Mouse (Mus musculus) cerebellum, adult 9-10 months (tissue): Measurements from ENCODE around the gene Zbtb3.
"Not testable (repeated sequence)": the region's sequence is repeated elsewhere in the genome, so short reads cannot be mapped to it uniquely, and the experiment has no call there.

Experiments
- DNase-seq: peaks from one replicate; pipeline ENCODE4 v3.0.0; 2022

Zbtb3 gene

DNA sequence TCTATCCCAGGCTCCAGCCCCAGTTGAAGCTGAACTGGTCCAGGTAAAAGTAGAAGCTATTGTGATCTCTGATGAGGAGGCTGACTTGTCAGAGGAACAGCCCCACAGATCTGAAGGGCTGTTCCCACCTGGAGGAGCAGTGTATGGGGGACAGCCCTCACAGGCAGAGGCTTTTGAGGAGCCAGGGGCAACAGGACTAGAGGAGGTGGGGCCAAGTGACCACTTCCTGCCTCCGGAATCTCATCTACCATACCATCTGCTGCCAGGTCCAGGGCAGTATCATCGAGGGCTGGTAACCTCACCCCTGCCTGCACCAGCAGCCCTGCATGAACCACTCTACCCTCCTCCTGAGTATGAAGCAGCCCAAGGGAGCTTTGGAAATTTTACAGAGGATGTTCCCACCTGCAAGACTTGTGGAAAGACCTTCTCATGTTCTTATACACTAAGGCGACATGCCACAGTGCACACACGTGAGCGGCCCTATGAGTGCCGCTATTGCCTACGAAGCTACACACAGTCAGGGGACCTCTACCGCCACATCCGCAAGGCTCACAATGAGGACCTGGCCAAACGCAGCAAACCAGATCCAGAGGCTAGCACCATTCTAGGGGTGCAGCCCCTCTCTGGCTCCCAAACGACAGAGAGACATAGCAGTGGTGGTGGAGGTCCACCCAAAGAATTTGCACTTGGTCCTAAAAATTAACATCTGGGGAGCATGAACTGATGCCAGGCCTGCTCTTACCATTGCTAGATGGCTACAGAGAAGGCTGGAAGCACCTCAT lies 1.7 kb downstream of the Zbtb3 start:
- DNase-seq: peak; percentile 48

DNA sequence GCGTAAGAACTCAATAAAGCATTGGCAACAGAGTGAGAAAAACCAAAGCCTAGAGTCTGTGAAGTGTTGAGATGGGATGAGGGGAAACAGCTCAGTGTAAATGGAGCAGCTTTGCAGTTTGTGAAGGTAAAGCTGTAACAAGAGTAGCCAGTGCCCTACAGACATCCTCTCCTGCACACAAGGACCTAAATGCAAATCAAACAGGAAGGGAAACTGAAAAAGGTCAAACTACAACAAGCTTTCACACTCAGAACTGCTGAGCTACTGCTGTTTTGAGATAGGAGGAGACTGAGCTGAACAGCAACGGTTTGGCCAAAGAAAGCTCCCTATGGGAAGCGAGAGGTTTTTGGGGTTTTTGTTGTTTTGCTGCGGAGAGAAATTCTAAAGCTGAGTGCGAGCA lies 4.5 kb downstream of the Zbtb3 start:
- no peak for DNase-seq

GRCm38 (mm10) chr19:8815812-8816211 lies 13.5 kb downstream of the Zbtb3 start:
- peak; percentile 50 for DNase-seq

- DNase-seq: no peak
Observed at GRCm38 (mm10) chr19:8817001-8817400, 14.6 kb downstream of the Zbtb3 start.

- DNase-seq: peak; percentile 58
Observed at GRCm38 (mm10) chr19:8818301-8818798, 16.0 kb downstream of the Zbtb3 start.

DNA sequence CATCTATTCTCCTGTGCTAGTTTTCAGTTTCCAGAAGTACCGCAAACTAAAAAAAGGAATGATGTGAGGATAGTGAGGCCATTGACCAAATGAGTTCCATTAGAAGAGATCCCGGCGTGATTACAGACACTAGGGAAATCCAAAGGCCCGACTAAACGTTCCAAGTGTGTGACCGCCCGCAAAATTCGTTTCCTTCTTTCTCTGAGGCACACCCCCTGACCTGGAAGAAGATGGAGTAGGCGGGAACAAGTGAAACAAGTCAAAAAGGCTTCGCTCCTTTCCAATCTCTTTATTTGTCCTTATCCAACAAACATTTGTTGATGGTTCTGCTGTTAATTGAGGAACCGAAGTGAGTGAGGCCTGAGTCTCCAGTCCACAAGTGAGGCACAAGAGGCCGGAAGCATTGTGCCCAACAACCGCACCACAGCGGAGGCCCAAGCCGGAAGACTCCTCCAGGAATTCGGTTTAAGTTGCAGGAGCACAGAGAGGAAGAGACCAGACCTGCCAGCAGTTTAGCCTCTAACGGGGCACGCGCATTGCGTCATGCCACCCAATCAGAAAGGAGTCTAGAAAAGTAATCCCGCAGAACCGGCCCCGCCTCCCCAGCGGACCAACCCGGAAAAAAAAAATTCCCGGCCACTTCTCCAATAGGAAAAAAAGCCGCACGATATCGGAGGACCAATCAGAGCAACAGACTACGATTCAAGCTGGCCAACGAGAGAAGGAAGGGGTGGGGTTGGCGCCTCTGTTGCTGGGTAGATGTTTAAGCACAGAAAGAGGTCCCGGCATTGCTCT lies 16.6 kb downstream of the Zbtb3 start, which contains the start of gene Ttc9c:
Gene Ttc9c (minus strand): TSS at position 533 of the 795 bp plus-strand sequence.
- peak; percentile 99 for DNase-seq

DNA sequence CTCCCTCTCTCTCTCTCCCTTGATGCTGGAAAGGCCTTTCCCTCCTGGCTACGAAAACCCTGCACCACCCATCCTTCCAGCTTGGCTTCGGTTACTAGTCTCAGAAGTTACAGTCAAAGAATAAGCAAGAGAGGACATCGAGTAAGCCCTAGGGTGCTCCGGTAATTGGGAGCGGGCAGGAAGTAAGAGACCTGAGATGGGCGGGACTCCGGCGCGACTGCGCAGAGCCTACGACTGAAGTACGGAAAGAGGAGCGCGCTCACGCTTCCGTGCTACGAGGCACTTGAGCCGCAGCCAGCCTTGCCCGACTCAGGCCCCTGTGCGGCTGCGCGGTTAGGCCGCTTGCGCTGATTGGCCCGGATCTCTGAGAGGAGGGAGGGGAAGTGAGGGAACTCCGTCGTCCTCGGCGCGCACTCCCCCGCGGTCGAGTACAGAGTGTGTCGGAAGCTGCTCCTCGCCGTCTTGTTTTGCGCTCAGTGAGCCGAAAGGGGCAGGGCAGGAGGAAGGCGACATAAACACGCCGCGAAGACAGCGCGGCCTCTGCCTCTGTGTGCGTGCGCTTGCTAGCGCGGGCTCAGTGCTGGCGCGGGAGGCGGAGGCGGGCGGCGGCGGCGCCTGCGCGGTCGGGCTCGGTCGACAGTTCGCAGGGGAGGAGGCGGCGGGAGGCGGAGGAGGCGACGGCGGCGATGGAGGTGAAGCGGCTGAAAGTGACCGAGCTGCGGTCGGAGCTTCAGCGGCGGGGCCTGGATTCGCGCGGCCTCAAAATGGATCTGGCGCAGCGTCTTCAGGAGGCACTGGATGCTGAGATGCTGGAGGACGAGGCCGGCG lies 17.5 kb downstream of the Zbtb3 start, which contains the start of gene Hnrnpul2:
Gene Hnrnpul2 (plus strand): TSS at position 415 of the 828 bp plus-strand sequence.
- peak; percentile 98 for DNase-seq

DNA sequence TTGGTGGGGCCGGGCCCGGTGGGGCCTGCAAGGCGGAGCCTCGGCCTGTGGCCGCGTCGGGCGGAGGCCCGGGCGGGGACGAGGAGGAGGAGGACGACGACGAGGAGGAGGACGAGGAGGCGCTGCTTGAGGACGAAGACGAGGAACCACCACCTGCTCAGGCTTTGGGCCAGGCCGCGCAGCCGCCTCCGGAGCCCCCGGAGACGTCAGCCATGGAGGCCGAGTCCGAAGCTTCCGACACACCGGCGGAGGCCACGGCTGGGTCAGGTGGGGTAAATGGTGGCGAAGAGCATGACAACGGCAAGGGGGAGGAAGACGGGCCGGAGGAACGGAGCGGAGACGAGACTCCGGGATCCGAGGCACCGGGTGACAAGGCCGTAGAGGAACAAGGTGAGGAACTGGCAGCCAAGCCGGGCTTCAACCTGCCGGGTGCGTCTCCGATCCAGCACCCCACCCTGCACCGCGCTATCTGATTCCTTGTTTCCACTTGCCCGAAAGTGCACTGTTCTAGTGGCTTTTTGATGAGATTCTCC lies 18.1 kb downstream of the Zbtb3 start:
- no peak for DNase-seq

DNA sequence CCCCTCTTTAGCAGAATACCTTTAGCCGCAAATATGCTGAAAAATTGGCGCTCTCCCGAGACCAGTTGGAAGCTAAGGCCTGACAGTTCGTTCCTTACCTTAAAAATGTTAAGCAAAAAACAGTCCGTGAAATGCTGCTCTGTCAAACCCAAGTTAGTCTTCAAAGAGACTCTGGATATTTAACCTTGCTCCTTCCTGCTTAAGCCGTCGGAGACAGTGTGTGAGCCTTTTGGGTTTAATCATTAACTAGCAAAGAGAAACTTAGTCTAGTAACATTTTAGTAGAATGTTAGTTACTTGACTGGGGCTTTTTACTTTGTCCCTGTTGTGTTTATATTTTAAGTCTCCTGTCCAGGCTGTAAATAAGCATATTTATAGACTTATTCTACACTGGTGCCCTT lies 18.8 kb downstream of the Zbtb3 start:
- DNase-seq: no peak

DNA sequence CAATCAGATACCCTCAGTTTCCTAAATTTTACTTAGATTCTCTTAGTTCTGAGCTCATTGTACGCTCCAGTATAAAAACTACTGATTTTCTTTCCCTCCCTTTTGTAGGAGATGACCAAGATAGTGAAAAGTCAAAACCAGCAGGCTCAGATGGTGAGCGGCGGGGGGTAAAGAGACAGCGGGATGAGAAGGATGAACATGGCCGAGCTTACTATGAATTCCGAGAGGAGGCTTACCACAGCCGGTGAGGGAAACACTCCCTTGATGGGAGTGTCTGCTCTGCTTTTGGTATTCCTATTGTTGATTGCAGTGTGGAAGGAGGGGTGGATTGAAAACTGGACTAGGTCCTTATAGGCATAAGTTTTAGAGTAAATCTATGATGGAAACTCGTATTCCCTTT lies 20.3 kb downstream of the Zbtb3 start:
- DNase-seq: peak; percentile 77

- no peak for DNase-seq
Observed at GRCm38 (mm10) chr19:8829660-8830059, 27.3 kb downstream of the Zbtb3 start, which contains the start of gene AC129217.1. AC129217.1 (plus strand) TSS chr19:8829773.

DNA sequence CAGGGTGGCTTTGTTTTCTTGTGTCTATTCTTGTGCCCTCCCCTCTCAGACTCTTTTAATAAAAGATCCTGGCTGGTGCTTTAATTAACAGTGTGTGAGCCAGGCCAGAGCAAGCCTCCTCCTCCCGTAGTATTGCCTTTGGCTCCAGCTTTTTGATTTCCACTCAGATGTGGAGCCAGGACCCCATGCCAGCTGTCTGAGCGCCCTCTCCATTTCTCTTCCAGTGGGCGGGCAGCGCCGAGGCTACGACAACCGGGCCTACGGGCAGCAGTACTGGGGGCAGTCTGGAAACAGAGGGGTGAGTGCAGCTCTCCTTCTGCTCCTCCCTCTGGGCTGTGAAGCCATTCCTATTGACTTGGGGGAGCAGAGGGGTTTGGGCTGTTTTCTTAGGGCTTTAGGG lies 28.3 kb downstream of the Zbtb3 start:
- DNase-seq: no peak

GRCm38 (mm10) chr19:8831262-8831661 lies 28.9 kb downstream of the Zbtb3 start:
- no peak for DNase-seq

- no peak for DNase-seq
Observed at GRCm38 (mm10) chr19:8832971-8833370, 30.6 kb downstream of the Zbtb3 start.

DNA sequence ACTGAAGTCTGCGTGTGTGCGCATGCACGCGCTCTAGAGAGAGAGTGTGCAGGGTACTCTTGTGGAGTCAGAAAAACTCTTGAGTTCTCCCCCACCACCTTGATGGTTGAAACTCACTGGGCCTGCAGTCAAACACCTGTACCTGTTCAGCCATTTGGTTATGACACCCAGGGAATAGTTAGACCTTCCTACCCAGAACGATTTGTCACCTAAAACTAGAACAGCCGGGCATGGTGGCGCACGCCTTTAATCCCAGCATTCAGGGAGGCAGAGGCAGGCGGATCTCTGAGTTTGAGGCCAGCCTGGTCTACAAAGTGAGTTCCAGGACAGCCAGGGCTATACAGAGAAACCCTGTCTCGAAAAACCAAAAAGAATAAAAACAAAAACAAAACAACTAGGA lies 34.0 kb downstream of the Zbtb3 start:
- DNase-seq: not testable (repeated sequence)

DNA sequence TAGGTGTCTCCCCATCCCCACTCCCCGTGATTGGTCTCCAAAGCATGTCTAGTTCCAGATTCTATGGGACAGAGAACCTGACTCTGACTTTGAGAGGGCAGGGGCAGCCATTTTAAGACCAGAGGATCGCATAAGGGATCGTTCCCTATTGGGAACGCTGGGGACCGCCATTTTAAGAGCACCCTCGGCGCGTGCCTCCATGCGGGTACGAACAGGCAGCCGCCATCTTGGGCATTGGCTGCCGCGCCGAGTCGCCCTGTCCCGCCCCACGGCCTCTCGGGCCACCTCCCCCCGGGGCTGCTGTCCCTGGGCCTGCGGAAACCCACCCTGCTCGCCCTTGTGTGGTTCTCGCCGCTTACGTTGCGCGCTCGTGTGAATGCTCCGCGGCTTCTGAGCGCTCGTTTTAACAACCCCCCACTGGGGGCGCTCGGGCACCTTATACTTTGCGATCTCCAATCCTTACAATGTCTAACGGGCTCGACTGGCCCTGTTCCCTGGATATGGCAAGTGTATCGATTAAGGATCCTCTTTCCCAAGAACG lies 35.0 kb downstream of the Zbtb3 start, which contains the start of gene Bscl2:
Gene Bscl2 (plus strand): TSS at position 217 of the 541 bp plus-strand sequence.
- peak; percentile 91 for DNase-seq

DNA sequence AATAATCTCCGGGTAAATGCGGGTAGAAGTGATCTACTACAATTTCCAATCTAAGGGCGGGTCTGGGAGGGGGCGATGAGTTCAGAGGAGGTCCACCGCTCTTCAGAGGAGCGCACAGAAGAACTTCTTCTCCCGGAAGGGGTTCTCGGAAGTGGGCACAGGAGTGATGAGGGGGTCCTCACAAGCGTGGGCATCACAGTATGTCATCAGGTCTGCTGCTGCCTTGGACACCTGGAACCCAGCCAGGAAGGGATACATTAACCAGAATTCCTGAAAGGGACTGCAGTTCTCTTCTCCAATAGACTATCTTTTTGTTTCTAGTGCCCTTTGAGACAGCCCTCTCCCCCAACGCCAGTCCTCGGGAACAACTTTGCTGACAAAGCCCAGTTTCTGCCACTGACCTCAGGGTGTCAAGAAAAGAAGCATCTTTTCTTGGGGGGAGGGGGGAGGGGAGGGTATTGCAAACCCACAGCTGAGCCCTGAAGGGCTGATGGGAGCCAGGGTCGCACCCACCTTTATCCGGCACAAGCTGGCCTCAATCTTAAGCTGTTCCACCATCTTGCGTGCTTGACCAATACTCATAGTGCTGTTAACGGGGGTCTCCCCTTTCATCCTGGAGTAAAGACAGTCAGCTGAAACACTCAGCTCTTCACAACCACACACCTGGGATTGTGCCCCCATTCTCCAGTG lies 35.8 kb downstream of the Zbtb3 start:
- DNase-seq: peak; percentile 76

- DNase-seq: peak; percentile 94
Observed at GRCm38 (mm10) chr19:8839103-8839907, 37.0 kb downstream of the Zbtb3 start, which contains the start of gene Gng3. Gng3 (minus strand) TSS chr19:8839194.

DNA sequence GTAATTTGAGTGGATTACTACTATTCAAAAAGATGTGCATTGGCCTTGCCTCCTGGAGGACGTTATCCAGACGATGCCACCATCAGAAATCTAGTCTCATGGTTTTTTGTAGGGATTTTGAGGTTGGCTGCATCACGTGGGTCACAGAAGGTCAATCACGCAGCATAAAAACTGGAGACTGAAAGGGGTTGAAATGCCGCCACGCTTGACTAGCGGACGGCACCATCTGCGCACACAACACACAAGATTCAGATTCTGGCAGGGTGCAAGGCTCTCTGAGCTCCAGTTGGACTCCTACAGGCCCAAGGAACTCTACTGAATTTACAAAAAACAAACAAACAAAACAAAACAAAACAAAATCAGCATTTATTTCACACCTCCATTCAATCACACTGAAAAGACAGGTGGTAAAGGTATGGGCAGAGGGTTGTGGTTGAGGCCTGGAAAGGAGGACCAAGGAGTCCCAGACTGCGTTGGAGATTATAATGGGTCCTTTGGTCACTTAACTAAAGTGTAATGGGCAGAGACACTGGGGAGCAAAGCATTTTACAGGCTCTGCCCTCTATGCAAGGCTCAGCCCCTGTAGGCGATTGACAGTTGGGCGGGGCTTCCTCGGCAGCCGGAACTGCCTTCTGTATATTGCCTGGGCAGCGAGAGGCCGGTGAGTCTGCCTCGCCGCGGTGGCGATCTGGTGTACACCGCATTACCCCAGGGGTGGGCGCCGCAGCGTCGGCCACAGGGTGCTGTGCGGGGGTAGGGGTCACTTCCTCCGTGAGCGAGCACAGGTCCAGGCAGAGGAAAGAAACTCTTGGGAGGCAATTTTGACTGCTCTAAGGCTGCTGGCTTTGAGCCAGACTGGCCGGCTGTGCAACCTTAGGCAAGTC lies 37.8 kb downstream of the Zbtb3 start:
- peak; percentile 87 for DNase-seq
